Mouse (Mus musculus) myocyte (in vitro differentiated cells): Measurements from ENCODE around the gene Ripply1.

ENCODE experiments used
- CEBPB ChIP-seq: IDR thresholded peaks from 2 replicates; pipeline ENCODE4 v1.6.1; 2011; ENCODE audit warnings: mild to moderate bottlenecking, moderate library complexity; ENCODE audit not compliant: poor library complexity, insufficient read depth, severe bottlenecking
- E2F4 ChIP-seq: IDR thresholded peaks from one replicate; pipeline ENCODE4 v1.6.1; 2011; ENCODE audit warnings: mild to moderate bottlenecking, control low read depth, moderate library complexity; ENCODE audit not compliant: insufficient read depth
- MAX ChIP-seq: IDR thresholded peaks from one replicate; pipeline ENCODE4 v1.6.1; 2011; ENCODE audit warnings: low read depth, mild to moderate bottlenecking, control low read depth
- MYOD1 ChIP-seq, 3 experiments: IDR thresholded peaks; one replicate each; pipeline ENCODE4 v1.6.1; 2011; ENCODE audit warnings: control low read depth in 2 of 3, low read depth in 2 of 3, mild to moderate bottlenecking in 2 of 3, moderate library complexity in 1 of 3; ENCODE audit not compliant: insufficient read length in 2 of 3, control insufficient read depth in 1 of 3
- MYOG ChIP-seq, 3 experiments: IDR thresholded peaks; one replicate each; pipeline ENCODE4 v1.6.1; 2011; ENCODE audit warnings: control low read depth in 2 of 3, low read depth in 2 of 3, mild to moderate bottlenecking in 2 of 3; ENCODE audit not compliant: insufficient read length in 2 of 3, control insufficient read depth in 1 of 3, insufficient read depth in 1 of 3
- POLR2A ChIP-seq: IDR thresholded peaks from one replicate; pipeline ENCODE4 v1.6.1; 2011; ENCODE audit warnings: low read depth, mild to moderate bottlenecking, control low read depth, moderate library complexity; ENCODE audit not compliant: insufficient read length
- POLR2AphosphoS2 ChIP-seq: IDR thresholded peaks from one replicate; pipeline ENCODE4 v1.6.1; 2011; ENCODE audit warnings: low read depth, control low read depth; ENCODE audit not compliant: insufficient read length
- REST ChIP-seq: IDR thresholded peaks from one replicate; pipeline ENCODE4 v1.6.1; 2011; ENCODE audit warnings: mild to moderate bottlenecking, control low read depth, moderate library complexity; ENCODE audit not compliant: insufficient read depth, insufficient read length
- SRF ChIP-seq: IDR thresholded peaks from one replicate; pipeline ENCODE4 v1.6.1; 2011; ENCODE audit warnings: low read depth; ENCODE audit not compliant: control insufficient read depth, insufficient read length
- TCF12 ChIP-seq: IDR thresholded peaks from one replicate; pipeline ENCODE4 v1.6.1; 2011; ENCODE audit warnings: mild to moderate bottlenecking, control low read depth; ENCODE audit not compliant: poor library complexity, insufficient read depth, severe bottlenecking
- TCF3 ChIP-seq: IDR thresholded peaks from one replicate; pipeline ENCODE4 v1.6.1; 2011; ENCODE audit warnings: low read depth, control low read depth; ENCODE audit not compliant: insufficient read length
- USF1 ChIP-seq: IDR thresholded peaks from one replicate; pipeline ENCODE4 v1.6.1; 2011; ENCODE audit warnings: low read depth, mild to moderate bottlenecking, control low read depth, moderate library complexity

GRCm38 (mm10) chrX:139779401-139779800, 2.8 kb downstream of the Ripply1 start:
- no peak for TF ChIP-seq USF1
- TF ChIP-seq POLR2A: no peak
- no peak for TF ChIP-seq MAX
- no peak for TF ChIP-seq MYOG (IDR thresholded peaks at IDR 0.05; ENCODE audit: control insufficient read depth in 1 of 3, insufficient read depth in 1 of 3, insufficient read length in 2 of 3, low read depth in 2 of 3)
- TF ChIP-seq CEBPB: no peak
- TF ChIP-seq E2F4: no peak
- no peak for TF ChIP-seq POLR2AphosphoS2
- TF ChIP-seq TCF3: no peak
- TF ChIP-seq TCF12: no peak
- TF ChIP-seq MYOD1 (IDR thresholded peaks at IDR 0.05; ENCODE audit: control insufficient read depth in 1 of 3, insufficient read length in 2 of 3, low read depth in 2 of 3): no peak
- no peak for TF ChIP-seq REST
- TF ChIP-seq SRF: no peak
